Mouse (Mus musculus) cerebellum, adult 2 months (tissue): Measurements from ENCODE around the gene Ccni.

ENCODE experiments used
- CTCF ChIP-seq: fragments of 200-500 bp; IDR thresholded peaks from 2 replicates; pipeline ENCODE4 v1.5.1; 2011; ENCODE audit warnings: low read depth, mild to moderate bottlenecking, control low read depth, low read length, moderate library complexity, borderline replicate concordance; ENCODE audit not compliant: insufficient read depth
- POLR2A ChIP-seq: fragments of 200-500 bp; IDR thresholded peaks from 2 replicates; pipeline ENCODE4 v1.6.1; 2011; ENCODE audit warnings: low read length, control low read depth, borderline replicate concordance; ENCODE audit not compliant: insufficient read depth

DNA sequence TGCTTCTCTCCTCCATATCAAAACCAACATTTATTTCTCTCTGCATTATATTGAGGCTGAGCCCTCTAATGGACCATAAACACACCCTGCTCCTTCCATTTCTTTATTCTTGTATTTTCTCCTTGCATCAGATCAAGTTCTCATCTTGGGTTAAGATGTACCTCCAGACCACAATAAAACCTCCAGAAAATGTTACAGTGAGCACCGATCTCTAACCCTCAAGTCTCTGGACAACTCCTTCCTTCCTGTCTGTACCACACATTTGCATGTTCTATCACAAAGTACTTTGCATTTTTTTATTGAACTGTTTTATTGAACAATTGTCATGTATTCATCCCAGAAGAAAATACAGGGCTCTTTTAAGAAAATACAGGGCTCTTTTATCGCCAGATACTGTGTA, 23.2 kb upstream of the Ccni start:
- TF ChIP-seq CTCF (no peak), POLR2A (no peak)
